Mouse (Mus musculus) neutrophil, adult 5-6 weeks (primary cell): ENCODE results near the gene Gm2431. TPM values are rescaled to one million over a fixed set of nuclear protein-coding genes. Genes with fewer than 3 reads are reported as not detected.
"Not testable (repeated sequence)": the region's sequence is repeated elsewhere in the genome, so short reads cannot be mapped to it uniquely, and the experiment has no call there.

ENCODE experiments used
- ATAC-seq: fragments of 151-379, 151-347 bp; 2 replicates; pipeline ENCODE4 v1.8.0; 2017; ENCODE audit warnings: mild to moderate bottlenecking, moderate TSS enrichment; ENCODE audit not compliant: insufficient number of reproducible peaks, poor library complexity, low FRiP score, severe bottlenecking; ENCODE audit errors: extremely low read depth
- total RNA-seq: library from RNA; stranded (forward); fragments of 200-1000 nt; gene quantifications from 2 replicates; pipeline ENCODE4 v1.2.3, GENCODE M21; 2017

Gene Gm2431
- total RNA-seq, 1 experiment from 2014 or later, result not detected

DNA sequence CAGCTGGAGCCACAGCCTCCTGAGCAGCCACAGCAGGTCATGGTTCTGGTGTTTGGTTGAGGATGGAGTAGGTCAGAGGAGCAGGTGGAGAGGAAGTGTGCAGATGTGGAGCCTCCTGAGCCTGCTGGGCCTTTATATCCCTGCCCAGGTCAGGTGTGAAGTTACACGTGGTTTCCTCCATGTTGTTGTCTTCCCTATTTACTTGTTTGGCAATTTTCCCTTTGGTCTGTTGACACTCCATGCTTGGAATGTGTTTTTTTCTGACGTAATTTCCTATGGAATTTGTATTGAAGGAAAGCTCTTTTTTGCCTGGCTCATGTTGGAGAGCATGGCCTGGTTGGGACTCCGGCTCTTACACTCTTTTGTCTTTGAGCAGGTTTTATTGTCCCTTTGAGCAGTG, 28.3 kb downstream of the Gm2431 start, which contains the start of gene Krtap5-5:
Gene Krtap5-5 (minus strand): TSS at position 101 of the 400 bp plus-strand sequence.
- not testable (repeated sequence) for ATAC-seq

DNA sequence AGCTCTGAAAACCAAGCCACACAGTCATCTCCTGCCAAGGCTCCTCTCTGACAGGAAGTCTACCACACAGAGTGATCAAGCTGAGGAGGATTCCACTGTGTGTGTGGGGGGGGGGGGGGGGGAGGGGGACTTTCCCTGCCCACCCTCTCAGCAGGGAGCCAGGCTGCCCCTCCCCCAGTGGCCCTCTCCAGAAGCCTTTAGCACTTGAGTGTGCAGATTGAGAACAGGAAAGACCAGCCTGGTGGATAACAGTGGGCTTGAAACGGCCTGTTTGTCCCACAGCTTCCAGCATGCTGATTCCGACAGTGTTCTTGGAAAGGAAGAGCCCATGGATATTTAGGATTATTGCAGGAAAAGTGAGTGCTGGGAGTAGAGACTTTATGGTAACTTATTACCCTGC, 33.6 kb downstream of the Gm2431 start:
- no peak for ATAC-seq

DNA sequence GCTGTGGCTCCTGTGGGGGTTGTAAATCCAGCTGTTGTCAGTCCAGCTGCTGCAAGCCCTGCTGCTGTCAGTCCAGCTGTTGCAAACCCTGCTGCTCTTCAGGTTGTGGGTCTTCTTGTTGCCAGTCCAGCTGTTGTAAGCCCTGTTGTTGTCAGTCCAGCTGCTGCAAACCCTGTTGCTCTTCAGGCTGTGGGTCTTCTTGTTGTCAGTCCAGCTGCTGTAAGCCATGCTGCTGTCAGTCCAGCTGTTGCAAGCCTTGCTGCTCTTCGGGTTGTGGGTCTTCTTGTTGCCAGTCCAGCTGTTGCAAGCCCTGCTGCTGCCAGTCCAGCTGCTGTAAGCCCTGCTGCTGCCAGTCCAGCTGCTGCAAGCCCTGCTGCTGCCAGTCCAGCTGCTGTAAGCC, 46.0 kb downstream of the Gm2431 start:
- ATAC-seq, result not testable (repeated sequence)

DNA sequence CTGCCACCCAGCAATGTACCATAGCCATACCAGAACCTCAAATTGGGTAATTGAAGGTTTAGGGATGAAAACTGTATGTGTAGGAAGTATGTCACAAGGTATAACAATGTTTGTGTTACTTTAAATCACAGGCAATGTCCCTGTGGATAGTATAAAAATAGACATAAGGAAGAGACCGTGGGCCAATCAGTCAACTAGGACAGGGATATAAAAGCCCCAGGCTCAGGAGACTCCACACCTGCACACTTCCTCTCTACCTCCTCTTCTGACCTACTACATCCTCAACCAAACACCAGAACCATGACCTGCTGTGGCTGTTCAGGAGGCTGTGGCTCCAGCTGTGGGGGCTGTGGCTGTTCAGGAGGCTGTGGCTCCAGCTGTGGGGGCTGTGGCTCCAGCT, 46.6 kb downstream of the Gm2431 start, which contains the start of gene Gm7579:
Gene Gm7579 (plus strand): TSS at position 301 of the 400 bp plus-strand sequence.
- no peak for ATAC-seq

Other genes starting within 250 kb of the Gm2431 start
- gene Mob2, start 197.3 kb downstream of the Gm2431 start, total RNA-seq, result 39.6 and 41.1 TPM in 2 replicates
- gene Dusp8, start 162.5 kb downstream of the Gm2431 start, total RNA-seq, result not detected in 2 replicates
- gene Gm45618, start 137.6 kb downstream of the Gm2431 start, total RNA-seq, result not detected in 2 replicates
- not detected in 2 replicates for gene Gm39115, start 122.3 kb downstream of the Gm2431 start, total RNA-seq
- gene Gm45337, start 113.7 kb downstream of the Gm2431 start, total RNA-seq, result not detected in 2 replicates
- not detected in 2 replicates for gene Gm29735, start 101.2 kb downstream of the Gm2431 start, total RNA-seq
- gene Gm4553, start 92.6 kb downstream of the Gm2431 start, total RNA-seq, result not detected in 2 replicates
- not detected in 2 replicates for gene Krtap5-2, start 82.3 kb downstream of the Gm2431 start, total RNA-seq
- not detected in 2 replicates for gene Gm10153, start 68.0 kb downstream of the Gm2431 start, total RNA-seq
- gene Krtap5-3, start 57.0 kb downstream of the Gm2431 start, total RNA-seq, result not detected in 2 replicates
- gene Gm7579, start 46.5 kb downstream of the Gm2431 start, total RNA-seq, result not detected in 2 replicates
- not detected in 2 replicates for gene Krtap5-5, start 28.4 kb downstream of the Gm2431 start, total RNA-seq
- not detected in 2 replicates for gene Gm40460, start 17.3 kb downstream of the Gm2431 start, total RNA-seq
- gene Gm4559, start 16.0 kb upstream of the Gm2431 start, total RNA-seq, result not detected in 2 replicates
- not detected in 2 replicates for gene Krtap5-1, start 38.8 kb upstream of the Gm2431 start, total RNA-seq
- gene Krtap5-4, start 45.2 kb upstream of the Gm2431 start, total RNA-seq, result not detected in 2 replicates
- 0.81 and 0.86 TPM in 2 replicates for gene Ifitm10, start 115.4 kb upstream of the Gm2431 start, total RNA-seq
- gene Gm49369, start 124.3 kb upstream of the Gm2431 start, total RNA-seq, result 494 and 495 TPM in 2 replicates
- gene Ctsd, start 129.7 kb upstream of the Gm2431 start, total RNA-seq, result 408 and 447 TPM in 2 replicates
- gene Syt8, start 176.5 kb upstream of the Gm2431 start, total RNA-seq, result 1.4 and 3.2 TPM in 2 replicates
- 18.2 and 31.9 TPM in 2 replicates for gene Tnni2, start 183.5 kb upstream of the Gm2431 start, total RNA-seq
- gene Lsp1, start 202.5 kb upstream of the Gm2431 start, total RNA-seq, result 1,761 and 1,798 TPM in 2 replicates
- gene Tnnt3, start 240.5 kb upstream of the Gm2431 start, total RNA-seq, result 20.0 and 20.4 TPM in 2 replicates